Mouse (Mus musculus): ENCODE measurements around the gene Atp5b. TPM values are rescaled to one million over a fixed set of nuclear protein-coding genes. Genes with fewer than 3 reads are reported as not detected.

The Atp5b gene
- polyA plus RNA-seq, 2 experiments = 999 to 1,823 TPM

GRCm38 (mm10) chr10:128127497-128127896 is 44.4 kb downstream of the Atp5b start:
- Histone ChIP-seq H3K27me3 (ENCODE audit: control insufficient read depth, insufficient read depth, low read length) (no peaks in the 10 kb centered on the region), H3K9ac (replicated peaks) (no peak overlapping the region), H3K4me3 (ENCODE audit: insufficient read depth in 1 of 2, low read depth in 2 of 2, low read length in 2 of 2) (no peak overlapping the region), H3K9me3 (ENCODE audit: control insufficient read depth, low read length) (no peaks in the 10 kb centered on the region), H3K36me3 (replicated peaks; ENCODE audit: control insufficient read depth, insufficient read depth, low read depth) (peaks cover 58% of the 10 kb centered on the region), H3K27ac (no peak overlapping the region), H3K4me1 (replicated peaks; ENCODE audit: control insufficient read depth in 2 of 2, insufficient read depth in 2 of 2, low read length in 1 of 2) (no peaks in the 10 kb centered on the region), H3K4me2 (ENCODE audit: low read depth) (no peak overlapping the region)
- DNase-seq (ENCODE audit: low read depth in 3 of 3, low spot score in 3 of 3) (no peak), ATAC-seq (ENCODE audit: insufficient read depth) (no peak)
- 81% methylated on average over 5 of the region's 5 CpGs for WGBS (ENCODE audit: insufficient replicate concordance)
- TF ChIP-seq CTCF (IDR thresholded peaks at IDR 0.05; ENCODE audit: low read depth) (no peak), EP300 (IDR thresholded peaks at IDR 0.05; ENCODE audit: low read depth) (no peak)

DNA sequence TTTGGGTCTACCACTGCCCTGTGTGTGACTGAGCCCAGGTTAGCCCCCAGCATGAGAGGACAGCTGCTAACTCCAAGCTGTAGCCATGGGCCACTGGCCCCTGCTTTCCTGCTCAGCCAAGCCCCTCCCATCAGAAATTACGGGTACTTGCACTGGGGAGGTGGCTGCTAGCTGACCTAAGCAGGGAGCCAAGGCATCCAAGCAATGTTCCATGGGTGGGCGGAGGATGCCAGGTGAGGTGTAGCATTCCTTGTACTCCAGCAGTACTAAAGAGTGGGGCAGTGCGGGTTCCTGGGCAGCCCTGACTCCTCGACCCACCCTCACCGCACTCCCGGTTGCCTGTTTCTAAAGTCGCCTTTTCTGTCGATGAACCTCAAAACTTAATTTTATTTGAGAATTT is 45.1 kb downstream of the Atp5b start:
- ATAC-seq (ENCODE audit: insufficient read depth) (no peak), DNase-seq (ENCODE audit: low read depth in 3 of 3, low spot score in 3 of 3) (no peak)
- Histone ChIP-seq H3K4me3 (ENCODE audit: insufficient read depth in 1 of 2, low read depth in 2 of 2, low read length in 2 of 2) (no peak overlapping the region), H3K27ac (no peak overlapping the region), H3K9me3 (ENCODE audit: control insufficient read depth, low read length) (no peaks in the 10 kb centered on the region), H3K9ac (replicated peaks) (no peak overlapping the region), H3K4me2 (ENCODE audit: low read depth) (no peak overlapping the region), H3K4me1 (replicated peaks; ENCODE audit: control insufficient read depth in 2 of 2, insufficient read depth in 2 of 2, low read length in 1 of 2) (no peaks in the 10 kb centered on the region), H3K36me3 (replicated peaks; ENCODE audit: control insufficient read depth, insufficient read depth, low read depth) (peaks cover 51% of the 10 kb centered on the region), H3K27me3 (ENCODE audit: control insufficient read depth, insufficient read depth, low read length) (no peaks in the 10 kb centered on the region)
- WGBS (ENCODE audit: insufficient replicate concordance) = 86% methylated on average over 8 of the region's 8 CpGs
- TF ChIP-seq CTCF (IDR thresholded peaks at IDR 0.05; ENCODE audit: low read depth) = no peak
- no peak for TF ChIP-seq EP300 (IDR thresholded peaks at IDR 0.05; ENCODE audit: low read depth)

- Histone ChIP-seq H3K4me3 (ENCODE audit: insufficient read depth in 1 of 2, low read depth in 2 of 2, low read length in 2 of 2) (no peak overlapping the region), H3K27me3 (ENCODE audit: control insufficient read depth, insufficient read depth, low read length) (no peaks in the 10 kb centered on the region), H3K4me2 (ENCODE audit: low read depth) (no peak overlapping the region), H3K9ac (replicated peaks) (no peak overlapping the region), H3K36me3 (replicated peaks; ENCODE audit: control insufficient read depth, insufficient read depth, low read depth) (peaks cover 20% of the 10 kb centered on the region), H3K4me1 (replicated peaks; ENCODE audit: control insufficient read depth in 2 of 2, insufficient read depth in 2 of 2, low read length in 1 of 2) (no peaks in the 10 kb centered on the region), H3K27ac (no peak overlapping the region), H3K9me3 (ENCODE audit: control insufficient read depth, low read length) (no peaks in the 10 kb centered on the region)
- 54% methylated on average over 3 of the region's 3 CpGs for WGBS (ENCODE audit: insufficient replicate concordance)
- no peak for TF ChIP-seq EP300 (IDR thresholded peaks at IDR 0.05; ENCODE audit: low read depth)
- no peak for TF ChIP-seq CTCF (IDR thresholded peaks at IDR 0.05; ENCODE audit: low read depth)
- ATAC-seq (ENCODE audit: insufficient read depth) = no peak
- DNase-seq (ENCODE audit: low read depth in 3 of 3, low spot score in 3 of 3) = peak in 1 of 3 experiments; percentile 10
Measured at GRCm38 (mm10) chr10:128131297-128131696, 48.2 kb downstream of the Atp5b start.

GRCm38 (mm10) chr10:128131812-128132211 is 48.7 kb downstream of the Atp5b start:
- H3K9ac ChIP-seq (replicated peaks) = no peak overlapping the region
- no peak for DNase-seq (ENCODE audit: low read depth in 3 of 3, low spot score in 3 of 3)
- no peaks in the 10 kb centered on the region for H3K27me3 ChIP-seq (ENCODE audit: control insufficient read depth, insufficient read depth, low read length)
- peaks cover 15% of the 10 kb centered on the region for H3K36me3 ChIP-seq (replicated peaks; ENCODE audit: control insufficient read depth, insufficient read depth, low read depth)
- no peak overlapping the region for H3K4me3 ChIP-seq (ENCODE audit: insufficient read depth in 1 of 2, low read depth in 2 of 2, low read length in 2 of 2)
- no peaks in the 10 kb centered on the region for H3K9me3 ChIP-seq (ENCODE audit: control insufficient read depth, low read length)
- TF ChIP-seq CTCF (IDR thresholded peaks at IDR 0.05; ENCODE audit: low read depth) (no peak), EP300 (IDR thresholded peaks at IDR 0.05; ENCODE audit: low read depth) (no peak)
- no peak for ATAC-seq (ENCODE audit: insufficient read depth)
- H3K4me2 ChIP-seq (ENCODE audit: low read depth) = no peak overlapping the region
- no peak overlapping the region for H3K27ac ChIP-seq
- H3K4me1 ChIP-seq (replicated peaks; ENCODE audit: control insufficient read depth in 2 of 2, insufficient read depth in 2 of 2, low read length in 1 of 2) = no peaks in the 10 kb centered on the region

GRCm38 (mm10) chr10:128133650-128134332 is 50.7 kb downstream of the Atp5b start:
- H3K9me3 ChIP-seq (ENCODE audit: control insufficient read depth, low read length) = no peaks in the 10 kb centered on the region
- H3K9ac ChIP-seq (replicated peaks) = no peak overlapping the region
- no peak overlapping the region for H3K4me3 ChIP-seq (ENCODE audit: insufficient read depth in 1 of 2, low read depth in 2 of 2, low read length in 2 of 2)
- H3K4me1 ChIP-seq (replicated peaks; ENCODE audit: control insufficient read depth in 2 of 2, insufficient read depth in 2 of 2, low read length in 1 of 2) = no peaks in the 10 kb centered on the region
- TF ChIP-seq EP300 (IDR thresholded peaks at IDR 0.05; ENCODE audit: low read depth) (no peak), CTCF (IDR thresholded peaks at IDR 0.05; ENCODE audit: low read depth) (no peak)
- no peak overlapping the region for H3K27ac ChIP-seq
- H3K36me3 ChIP-seq (replicated peaks; ENCODE audit: control insufficient read depth, insufficient read depth, low read depth) = peaks cover 6% of the 10 kb centered on the region
- DNase-seq (ENCODE audit: low read depth in 3 of 3, low spot score in 3 of 3) (no peak), ATAC-seq (ENCODE audit: insufficient read depth) (no peak)
- H3K4me2 ChIP-seq (ENCODE audit: low read depth) = no peak overlapping the region
- no peaks in the 10 kb centered on the region for H3K27me3 ChIP-seq (ENCODE audit: control insufficient read depth, insufficient read depth, low read length)
- 67% methylated on average over 13 of the region's 13 CpGs for WGBS (ENCODE audit: insufficient replicate concordance)
